Mouse (Mus musculus) spleen, postnatal 0 days (tissue): ENCODE data around the gene Ccdc33. TPM values are rescaled to one million over a fixed set of nuclear protein-coding genes. Genes with fewer than 3 reads are reported as not detected.

Source experiments
- polyA plus RNA-seq: library from polyadenylated mRNA; unstranded; fragments of >200 nt; fragmentation: Nextera tagmentation; extraction: Ambion mirVana; gene quantifications from 2 replicates; pipeline ENCODE4 v1.2.1, GENCODE M21; 2015

The Ccdc33 gene
- 0.10 and 0.24 TPM in 2 replicates for polyA plus RNA-seq

DNA sequence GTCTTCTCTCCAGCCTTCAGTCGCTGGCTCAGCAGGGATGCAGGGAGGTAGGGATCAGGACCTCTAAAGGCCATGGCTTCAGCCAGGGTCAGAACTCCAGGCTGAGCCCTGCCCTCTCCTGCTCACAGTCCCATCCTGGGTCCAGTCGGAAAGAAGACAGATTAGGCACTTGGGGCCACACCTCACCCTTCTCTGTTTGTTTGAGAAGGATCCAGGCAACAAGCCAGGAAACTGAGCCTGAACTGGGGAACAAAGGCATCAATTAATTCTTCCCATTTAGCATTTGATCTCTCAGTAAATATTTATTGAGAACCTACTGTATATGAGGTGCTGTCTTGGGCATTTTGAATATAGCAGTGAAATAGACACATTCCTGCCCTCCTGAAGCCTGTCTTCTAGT, at the start of gene Ccdc33:
Gene Ccdc33 (minus strand): TSS at position 153 of the 400 bp plus-strand sequence.

DNA sequence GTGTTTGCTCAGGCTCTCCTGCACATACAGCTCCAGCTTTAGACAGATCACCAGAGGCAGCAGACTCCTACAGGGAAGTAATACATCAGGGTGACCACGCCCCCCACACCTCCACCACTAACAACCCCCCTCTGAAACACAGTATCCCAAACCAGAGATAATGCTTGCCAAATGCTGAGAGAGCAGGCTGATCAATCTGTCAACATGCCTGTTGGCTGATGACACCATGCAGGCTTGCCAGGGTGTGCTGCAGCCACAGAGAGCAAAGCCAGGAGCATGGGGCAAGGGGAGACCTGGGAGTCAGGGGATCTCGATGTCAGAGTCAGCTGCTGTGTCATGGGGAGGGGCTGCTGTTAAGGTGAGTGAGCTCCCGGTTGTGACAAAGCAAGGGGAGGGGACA, 55.1 kb downstream of the Ccdc33 start, which contains the start of gene Stra6:
Gene Stra6 (plus strand): TSS at position 258 of the 400 bp plus-strand sequence.

DNA sequence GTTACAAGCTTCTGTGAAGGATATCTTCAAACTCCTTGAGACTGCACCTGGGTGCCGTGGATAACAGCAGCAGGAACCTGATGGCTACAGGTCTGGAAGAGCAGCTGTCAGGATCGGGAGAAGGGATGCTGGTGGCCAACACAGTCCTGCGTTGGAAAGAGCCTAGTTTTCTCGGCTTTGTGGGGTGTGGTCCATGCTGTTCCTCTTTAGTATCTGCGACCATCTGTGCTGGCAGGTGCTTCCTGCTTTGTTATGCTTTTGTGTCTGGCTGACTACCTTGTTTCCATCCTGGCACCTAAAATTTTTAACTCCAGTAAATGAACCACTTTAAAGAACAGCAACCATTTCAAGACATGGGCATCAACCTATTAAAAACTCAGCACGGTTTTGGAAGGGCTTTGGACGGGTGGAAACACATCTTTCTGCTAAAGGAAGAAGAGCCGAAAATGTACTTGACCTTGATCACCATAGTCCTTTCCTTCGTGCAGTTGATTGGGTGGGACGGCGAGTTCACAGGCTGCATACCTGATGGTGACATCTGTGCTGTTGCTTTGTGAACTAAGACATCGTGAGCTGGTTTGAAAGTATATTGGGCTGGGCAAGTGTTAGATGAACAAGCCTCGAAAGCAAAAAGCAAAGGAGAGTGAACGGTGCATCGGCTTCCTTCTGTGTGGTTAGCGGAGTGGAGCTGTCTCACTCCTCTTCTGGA, 112.7 kb downstream of the Ccdc33 start, which contains the start of gene Cyp11a1:
Gene Cyp11a1 (plus strand): TSS at position 659 of the 709 bp plus-strand sequence.

Other genes with a start within 250 kb of the Ccdc33 start
- gene Ubl7, start 207.8 kb downstream of the Ccdc33 start, polyA plus RNA-seq = 70.9 and 74.4 TPM in 2 replicates
- gene Sema7a, start 178.7 kb downstream of the Ccdc33 start, polyA plus RNA-seq = 0.65 and 0.80 TPM in 2 replicates
- 12.4 and 24.9 TPM in 2 replicates for gene Cyp11a1, start 112.4 kb downstream of the Ccdc33 start, polyA plus RNA-seq
- gene Stra6, start 55.0 kb downstream of the Ccdc33 start, polyA plus RNA-seq = 0.08 and 0.25 TPM in 2 replicates
- gene Islr, start 85.5 kb upstream of the Ccdc33 start, polyA plus RNA-seq = 14.2 and 24.3 TPM in 2 replicates
- 0.07 TPM in 1 of 2 replicates, not detected in the other for gene Islr2, start 85.5 kb upstream of the Ccdc33 start, polyA plus RNA-seq
- gene Pml, start 131.0 kb upstream of the Ccdc33 start, polyA plus RNA-seq = 23.1 and 25.1 TPM in 2 replicates
- gene Stoml1, start 134.3 kb upstream of the Ccdc33 start, polyA plus RNA-seq = 13.8 and 16.9 TPM in 2 replicates
- gene Loxl1, start 194.4 kb upstream of the Ccdc33 start, polyA plus RNA-seq = 55.7 and 70.5 TPM in 2 replicates